Mouse (Mus musculus) CD4-positive helper T cell, adult 2 months (primary cell): ENCODE data around the gene Pawr.
A peak's percentile ranks its signal among the peaks of the same experiment; 100 is the strongest.
"Not testable (repeated sequence)": the region's sequence is repeated elsewhere in the genome, so short reads cannot be mapped to it uniquely, and the experiment has no call there.

Experiments used
- DNase-seq: peaks from one replicate; pipeline ENCODE4 v3.0.0-alpha.2; 2012; ENCODE audit warnings: low read depth, missing footprints, low spot score

Pawr gene

GRCm38 (mm10) chr10:108435616-108436015 lies 103.7 kb downstream of the Pawr start:
- DNase-seq, result no peak

- DNase-seq, result no peak
These were observed 104.4 kb downstream of the Pawr start for GRCm38 (mm10) chr10:108436365-108436764.

- not testable (repeated sequence) for DNase-seq
These were observed 108.3 kb downstream of the Pawr start for GRCm38 (mm10) chr10:108440251-108440650.

- DNase-seq, result no peak
These were observed 112.3 kb downstream of the Pawr start for GRCm38 (mm10) chr10:108443931-108444876.

- DNase-seq, result no peak
These were observed 113.2 kb downstream of the Pawr start for GRCm38 (mm10) chr10:108445123-108445522.

DNA sequence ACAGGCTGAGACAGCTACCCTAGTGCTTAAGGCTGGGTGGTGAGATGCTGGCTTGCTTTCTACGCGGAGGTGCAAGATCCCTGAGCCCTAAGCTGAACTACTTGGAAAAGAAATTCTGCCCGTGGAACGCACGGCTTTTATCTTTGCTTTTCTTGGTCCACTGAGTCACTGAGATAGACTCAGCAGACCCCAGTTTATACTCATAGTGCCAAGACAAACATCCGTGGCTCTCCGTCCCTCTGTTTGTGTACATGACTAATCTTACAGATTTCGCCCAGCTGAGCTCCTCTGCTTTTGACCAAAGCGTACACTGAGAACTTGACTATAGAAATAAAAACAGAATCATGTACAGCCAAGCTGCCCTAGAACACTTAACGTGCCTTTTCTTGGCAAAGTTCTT lies 113.7 kb downstream of the Pawr start:
- DNase-seq, result no peak

- DNase-seq, result peak; percentile 25
These were observed 114.4 kb downstream of the Pawr start for GRCm38 (mm10) chr10:108446041-108446931.

DNA sequence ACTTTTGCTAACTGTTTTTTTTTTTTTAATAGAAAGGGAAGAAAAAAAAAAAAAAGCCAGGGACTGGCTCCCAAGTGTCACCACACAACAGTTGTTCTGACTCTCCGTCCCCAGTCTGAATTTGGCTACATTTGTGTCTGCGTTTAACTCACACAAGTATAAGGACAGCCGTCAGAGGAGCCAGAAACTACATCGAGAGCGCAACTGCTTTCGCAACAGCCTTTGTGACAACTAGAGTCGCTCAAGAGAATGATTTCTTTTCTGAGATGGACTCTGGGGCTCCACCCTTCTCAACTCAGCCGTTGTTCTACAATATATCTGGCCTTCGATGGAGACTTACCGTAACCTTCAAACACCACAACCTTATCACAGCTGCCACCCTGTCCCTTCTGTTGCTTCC lies 115.3 kb downstream of the Pawr start:
- DNase-seq, result no peak

- no peak for DNase-seq
These were observed 116.5 kb downstream of the Pawr start for GRCm38 (mm10) chr10:108448421-108448820.

DNA sequence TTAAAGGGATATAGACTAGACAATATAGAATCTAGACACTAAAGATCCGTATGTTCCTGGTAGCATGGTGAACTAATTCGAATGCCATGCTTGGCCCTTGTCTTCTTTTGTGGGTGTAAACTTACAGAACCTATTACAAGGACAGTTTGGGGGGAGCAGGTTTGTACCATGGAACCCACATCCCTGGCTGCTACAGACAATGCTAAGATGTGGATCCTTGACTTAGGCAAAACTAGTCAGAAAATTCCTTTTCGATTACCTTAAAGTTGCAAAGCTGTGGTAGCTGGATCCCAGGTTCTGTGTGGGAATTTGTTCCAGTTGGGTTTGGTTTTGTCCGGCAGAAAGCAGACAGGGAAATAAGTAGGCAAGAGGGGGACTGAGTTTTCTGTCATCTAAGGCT lies 118.5 kb downstream of the Pawr start:
- DNase-seq, result no peak

DNA sequence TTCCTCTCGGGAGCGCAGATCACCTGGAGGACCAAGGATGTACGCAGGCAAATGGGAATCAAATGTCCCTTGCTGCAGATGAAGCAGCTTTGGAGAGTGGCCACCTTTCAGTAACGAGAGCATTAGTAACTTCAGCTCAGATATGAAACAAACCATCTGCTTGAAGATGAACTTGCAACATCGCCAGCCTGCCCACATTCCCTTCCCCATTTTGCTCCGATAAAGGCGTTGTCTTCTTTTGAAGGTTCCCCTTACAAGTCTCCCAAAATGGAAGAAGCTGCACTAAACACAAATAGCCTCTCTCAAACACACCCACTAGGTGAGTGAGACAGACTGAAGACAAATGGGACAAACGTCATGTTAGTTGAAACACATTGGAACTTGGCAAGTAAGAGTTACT lies 119.6 kb downstream of the Pawr start:
- DNase-seq, result no peak

DNA sequence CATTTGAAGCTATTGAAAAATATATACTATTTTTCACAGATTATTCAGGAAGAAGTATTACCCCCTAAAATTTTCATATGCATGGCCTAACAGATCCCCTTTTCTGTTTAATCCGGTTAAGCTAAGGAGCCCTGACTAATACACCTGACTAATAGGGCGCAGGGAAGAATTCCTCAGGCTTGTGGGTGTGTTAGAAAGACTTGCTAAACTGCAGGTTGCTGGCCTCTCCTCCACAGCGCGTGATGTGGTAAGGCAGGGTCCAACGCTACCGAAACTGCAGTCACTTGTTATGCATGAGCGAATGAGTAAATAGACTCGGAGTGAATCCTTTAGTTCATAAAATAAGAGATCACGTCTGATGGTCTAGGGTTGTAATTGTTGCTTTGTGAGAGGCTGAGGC lies 120.5 kb downstream of the Pawr start:
- DNase-seq, result no peak

GRCm38 (mm10) chr10:108453561-108453960 lies 121.6 kb downstream of the Pawr start:
- no peak for DNase-seq

GRCm38 (mm10) chr10:108454691-108455117 lies 122.8 kb downstream of the Pawr start:
- DNase-seq, result no peak

- no peak for DNase-seq
These were observed 123.3 kb downstream of the Pawr start for GRCm38 (mm10) chr10:108455204-108455603.

DNA sequence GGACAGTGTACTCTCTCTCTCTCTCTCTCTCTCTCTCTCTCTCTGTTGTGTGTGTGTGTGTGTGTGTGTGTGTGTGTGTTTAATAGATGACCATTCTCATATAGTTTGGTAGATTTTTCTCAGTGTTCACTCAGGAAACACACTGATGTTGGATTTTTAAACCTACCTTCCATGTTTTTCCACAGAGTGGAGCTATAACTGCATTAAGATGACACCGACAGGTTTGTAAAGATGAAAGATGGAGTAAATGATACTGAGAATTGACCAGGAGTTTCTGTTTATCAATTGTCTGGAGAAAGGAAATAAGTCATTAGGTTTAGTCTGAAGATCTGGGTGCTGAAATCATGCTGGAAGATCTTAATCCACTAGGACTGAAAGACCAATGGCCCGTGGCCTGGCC lies 124.0 kb downstream of the Pawr start:
- no peak for DNase-seq

DNA sequence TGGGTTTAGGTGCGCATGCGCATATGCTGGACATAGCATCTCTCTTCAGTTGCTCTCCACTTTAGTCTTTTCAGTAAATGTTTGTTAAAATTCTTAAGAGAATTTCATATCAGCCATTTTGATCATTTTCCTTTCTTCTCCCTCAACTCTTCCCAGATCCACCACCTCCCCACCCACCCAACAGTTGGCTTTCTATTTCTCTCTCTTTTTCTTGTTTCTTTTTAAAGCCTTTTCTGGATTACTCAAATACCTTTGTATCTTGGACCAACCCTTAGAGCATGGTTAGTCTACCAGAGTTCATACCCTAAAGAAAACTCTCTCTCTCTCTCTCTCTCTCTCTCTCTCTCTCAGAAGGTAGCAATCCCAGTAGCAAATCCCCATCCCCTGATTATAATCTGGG lies 125.1 kb downstream of the Pawr start:
- DNase-seq, result no peak

DNA sequence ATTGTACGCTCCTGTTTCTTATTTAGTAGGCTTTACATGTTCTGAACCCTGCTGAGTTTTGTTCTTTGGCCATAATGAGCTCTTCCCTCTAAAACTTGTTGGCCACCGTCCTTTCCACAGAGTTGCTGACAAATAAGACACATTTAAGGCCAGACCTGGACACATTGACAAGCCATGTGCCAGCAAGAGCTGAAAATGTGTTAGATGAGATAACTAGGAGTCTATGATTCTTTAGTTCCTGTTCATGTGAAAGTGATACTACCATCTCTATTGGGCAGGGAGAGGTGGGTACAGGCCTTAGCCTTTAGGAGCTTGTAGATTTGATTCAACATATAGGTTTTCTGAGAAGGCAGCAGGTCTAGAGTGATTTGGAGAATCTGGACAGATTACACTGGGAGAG lies 129.9 kb downstream of the Pawr start:
- no peak for DNase-seq
